Mouse (Mus musculus) kidney, embryonic 15.5 days (tissue): ENCODE data around the gene Igf2bp1. TPM values are rescaled to one million over a fixed set of nuclear protein-coding genes. Genes with fewer than 3 reads are reported as not detected.

Experiments
- ATAC-seq: fragments of 200-750 bp; cut with Nextera tagmentation; replicated peaks from 2 replicates; pipeline ENCODE4 v1.8.0; 2017; ENCODE audit warnings: moderate TSS enrichment; ENCODE audit not compliant: low FRiP score
- H3K27ac ChIP-seq: fragments of 300-500 bp; sonication (generic); 2 replicates; pipeline ENCODE4 v1.5.1; 2015; ENCODE audit warnings: mild to moderate bottlenecking, inconsistent platforms
- H3K27me3 ChIP-seq: fragments of 300-500 bp; sonication (generic); 2 replicates; pipeline ENCODE4 v1.6.1; 2015; ENCODE audit warnings: inconsistent platforms
- H3K36me3 ChIP-seq: fragments of 300-500 bp; sonication (generic); 2 replicates; pipeline ENCODE4 v1.6.1; 2015; ENCODE audit warnings: inconsistent platforms
- H3K4me1 ChIP-seq: fragments of 300-500 bp; sonication (generic); 2 replicates; pipeline ENCODE4 v1.6.1; 2015; ENCODE audit warnings: inconsistent platforms
- H3K4me2 ChIP-seq: fragments of 300-500 bp; sonication (generic); 2 replicates; pipeline ENCODE4 v1.6.1; 2015; ENCODE audit warnings: moderate library complexity, mild to moderate bottlenecking, inconsistent platforms
- H3K4me3 ChIP-seq: fragments of 300-500 bp; sonication (generic); replicated peaks from 2 replicates; pipeline ENCODE4 v1.5.1; 2015; ENCODE audit warnings: mild to moderate bottlenecking, inconsistent platforms
- H3K9ac ChIP-seq: fragments of 300-500 bp; sonication (generic); 2 replicates; pipeline ENCODE4 v1.6.1; 2015; ENCODE audit warnings: mild to moderate bottlenecking, inconsistent platforms
- H3K9me3 ChIP-seq: fragments of 300-500 bp; sonication (generic); replicated peaks from 2 replicates; pipeline ENCODE4 v1.6.1; 2016; ENCODE audit warnings: inconsistent platforms
- WGBS: fragments of 180-500 bp; shearing (Covaris S2); methylation state at CpG from one replicate; pipeline ENCODE4 v1.1.7; 2015; ENCODE audit warnings: mixed read lengths; 5-methylcytosine and 5-hydroxymethylcytosine counted together
- polyA plus RNA-seq: library from polyadenylated mRNA; unstranded; fragments of >200 nt; fragmentation: Nextera tagmentation; extraction: Ambion mirVana; gene quantifications from 2 replicates; pipeline ENCODE4 v1.2.1, GENCODE M21; 2015

Igf2bp1 gene
- polyA plus RNA-seq, 1 experiment from 2014 or later: 57.9 TPM

DNA sequence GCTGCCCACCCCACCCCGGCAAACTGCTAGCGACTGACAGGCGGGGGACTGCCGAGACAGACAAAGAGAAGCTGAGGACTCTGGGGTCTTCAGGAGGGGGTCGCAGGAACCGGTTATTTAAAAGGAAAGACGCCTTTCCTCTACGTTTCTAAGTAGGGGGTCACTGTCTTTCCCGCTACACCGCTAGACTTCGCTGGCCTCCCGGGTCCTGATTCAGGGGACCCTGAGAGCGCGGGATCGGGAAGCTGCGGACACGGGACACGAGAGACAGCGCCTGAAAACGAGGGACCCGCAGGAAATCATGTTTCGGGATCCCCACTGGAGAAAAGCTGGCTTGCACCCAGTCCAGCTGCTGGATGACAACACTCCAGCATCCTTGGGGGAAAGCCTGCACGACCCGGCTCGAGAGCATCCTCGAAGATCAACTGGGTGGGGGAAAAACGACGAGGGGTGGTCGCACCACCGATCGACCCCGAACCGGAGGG is 669 bp upstream of the Igf2bp1 start:
- H3K4me2 ChIP-seq: peak overlapping the region; percentile 99
- peaks cover 5% of the 10 kb centered on the region; the same call in 1 of the 2 replicates for H3K27me3 ChIP-seq
- peaks cover 36% of the 10 kb centered on the region for H3K4me1 ChIP-seq
- no peaks in the 10 kb centered on the region for H3K9me3 ChIP-seq
- no peak; the same call in 1 of the 2 replicates for ATAC-seq
- H3K4me3 ChIP-seq: peak overlapping the region; percentile 92
- peak overlapping the region; percentile 97 for H3K9ac ChIP-seq
- H3K27ac ChIP-seq: peak overlapping the region; percentile 96
- no peaks in the 10 kb centered on the region for H3K36me3 ChIP-seq
- under 1% methylated on average over 33 of the region's 33 CpGs for WGBS

DNA sequence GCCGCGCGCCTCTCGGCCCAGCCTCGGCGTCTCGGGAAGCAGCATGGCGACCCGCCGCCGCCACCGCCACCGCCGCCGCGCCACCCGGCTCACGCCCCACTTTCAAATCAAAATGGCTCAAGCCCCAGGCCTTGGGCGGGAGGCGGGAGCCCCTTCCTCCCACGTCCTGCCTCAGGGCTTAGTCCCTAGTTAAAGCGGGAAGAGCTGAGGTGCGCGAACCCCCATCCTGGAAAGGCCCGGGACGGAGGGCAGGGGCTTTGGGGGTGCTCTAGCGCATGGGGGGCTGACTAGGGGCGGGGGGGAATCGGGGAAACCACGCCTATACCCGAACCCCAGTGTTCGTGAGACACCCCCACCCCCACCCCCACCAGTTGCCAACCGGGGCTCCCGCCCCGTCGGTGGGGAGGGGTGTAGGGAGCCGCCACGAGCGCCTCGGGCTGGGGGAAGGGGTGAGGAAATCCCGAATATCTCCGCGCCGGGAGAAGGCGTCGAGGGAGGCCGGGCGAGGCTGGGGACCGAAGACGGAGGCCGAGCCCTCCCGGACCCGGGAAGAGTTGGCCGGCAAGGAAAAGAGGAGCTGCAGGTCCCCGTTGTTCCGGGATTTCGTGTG is 842 bp downstream of the Igf2bp1 start:
- Histone ChIP-seq H3K27ac (peak overlapping the region; percentile 96), H3K36me3 (0 out of 2 replicates have a peak, but pooled peaks cover 3% of the 10 kb centered on the region), H3K9ac (peak overlapping the region; percentile 97), H3K9me3 (no peaks in the 10 kb centered on the region), H3K4me2 (peak overlapping the region; percentile 99), H3K4me1 (peaks cover 49% of the 10 kb centered on the region), H3K4me3 (peak overlapping the region; percentile 92), H3K27me3 (no peaks in the 10 kb centered on the region)
- under 1% methylated on average over 57 of the region's 57 CpGs for WGBS
- ATAC-seq: peak; percentile 48; the same call in 1 of the 2 replicates

DNA sequence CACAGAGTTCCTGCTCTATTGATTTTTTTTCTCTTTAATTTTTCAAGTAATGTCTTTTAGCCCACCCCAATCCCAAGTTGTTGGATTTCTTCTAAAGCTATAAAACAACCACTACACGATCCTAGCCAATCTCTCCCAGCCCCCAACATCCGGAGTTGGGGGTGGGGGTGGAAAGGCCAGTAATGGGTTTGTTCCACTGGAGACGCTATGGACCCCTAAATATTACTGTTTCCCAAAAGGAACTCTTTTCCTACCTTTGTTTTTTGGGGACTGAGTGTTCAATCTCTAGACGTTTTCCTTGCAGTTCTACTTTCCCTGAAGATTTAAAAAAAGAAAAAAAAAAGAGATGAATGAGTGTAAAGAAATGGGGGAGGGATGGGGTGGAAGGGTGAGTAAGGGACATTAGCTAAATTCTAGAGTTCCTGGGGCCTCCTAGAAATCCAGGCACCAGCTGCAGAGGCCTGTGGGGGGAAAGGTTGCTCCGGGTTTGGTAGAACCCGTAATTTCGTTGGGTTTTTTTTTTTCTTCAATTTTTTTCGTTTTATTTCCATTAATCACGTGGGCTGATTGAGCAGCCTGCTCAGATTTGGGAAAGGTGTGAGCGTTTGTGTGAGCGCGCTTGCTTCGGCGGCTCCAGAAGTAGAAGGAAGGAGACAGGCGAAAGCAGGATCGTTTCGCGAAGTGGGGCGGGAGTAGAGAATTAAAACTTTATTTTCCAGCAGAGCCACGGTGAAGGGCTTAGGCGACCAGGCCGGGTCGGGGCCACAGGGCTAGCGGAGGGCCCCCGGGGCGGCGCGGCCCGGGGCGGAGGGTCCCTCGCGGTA is 1.6 kb downstream of the Igf2bp1 start:
- no peaks in the 10 kb centered on the region for H3K9me3 ChIP-seq
- peak overlapping the region; percentile 99 for H3K4me2 ChIP-seq
- peak overlapping the region; percentile 92 for H3K4me3 ChIP-seq
- 0 out of 2 replicates have a peak, but pooled peaks have one; percentile 22 for ATAC-seq
- H3K9ac ChIP-seq: peak overlapping the region; percentile 97
- no peaks in the 10 kb centered on the region for H3K27me3 ChIP-seq
- WGBS: 1% methylated on average over 32 of the region's 32 CpGs
- H3K27ac ChIP-seq: peak overlapping the region; percentile 96
- H3K36me3 ChIP-seq: peaks cover 9% of the 10 kb centered on the region; the same call in 1 of the 2 replicates
- peaks cover 54% of the 10 kb centered on the region for H3K4me1 ChIP-seq

DNA sequence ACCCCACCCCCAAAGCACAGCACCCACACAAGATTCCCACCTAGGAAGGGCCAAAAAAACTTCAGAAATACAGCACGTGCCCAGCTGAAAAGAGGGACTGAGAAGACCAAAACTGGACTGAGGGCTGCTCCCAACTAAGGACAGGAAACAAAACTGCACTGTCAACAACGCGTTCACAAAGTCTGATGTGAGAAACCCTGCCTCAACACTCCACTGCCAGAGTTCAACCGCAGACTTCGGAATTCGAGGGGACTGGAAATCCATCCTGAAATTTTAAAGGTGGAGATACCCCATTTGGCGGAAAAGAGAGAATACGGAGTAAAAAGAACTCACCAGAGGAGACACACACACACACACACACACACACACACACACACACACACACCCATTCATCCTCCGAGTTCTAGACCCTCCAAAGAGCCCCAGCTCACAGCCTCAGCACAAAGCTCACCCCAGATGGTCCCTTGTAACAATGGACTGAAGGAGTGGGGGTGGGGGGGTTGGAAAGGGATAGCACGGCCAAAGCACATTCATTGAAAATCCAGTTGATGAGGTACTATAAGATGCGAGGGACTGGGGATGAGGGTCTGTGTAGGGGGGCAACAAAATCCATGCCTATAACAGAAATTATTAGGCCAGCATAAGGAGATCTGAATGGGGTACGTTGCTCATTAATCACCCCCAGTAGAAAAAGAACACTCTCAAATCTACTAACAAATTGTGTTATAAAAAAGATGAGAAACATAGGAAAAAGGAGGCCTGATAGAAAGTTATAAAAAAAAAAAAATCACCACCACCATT is 2.4 kb downstream of the Igf2bp1 start:
- H3K36me3 ChIP-seq: peaks cover 14% of the 10 kb centered on the region; the same call in 1 of the 2 replicates
- no peaks in the 10 kb centered on the region for H3K9me3 ChIP-seq
- peak overlapping the region; percentile 92 for H3K4me3 ChIP-seq
- peak overlapping the region; percentile 96 for H3K27ac ChIP-seq
- 3% methylated on average over 12 of the region's 12 CpGs for WGBS
- peaks cover 59% of the 10 kb centered on the region for H3K4me1 ChIP-seq
- no peaks in the 10 kb centered on the region for H3K27me3 ChIP-seq
- peak overlapping the region; percentile 99 for H3K4me2 ChIP-seq
- peak overlapping the region; percentile 97 for H3K9ac ChIP-seq
- ATAC-seq: no peak

DNA sequence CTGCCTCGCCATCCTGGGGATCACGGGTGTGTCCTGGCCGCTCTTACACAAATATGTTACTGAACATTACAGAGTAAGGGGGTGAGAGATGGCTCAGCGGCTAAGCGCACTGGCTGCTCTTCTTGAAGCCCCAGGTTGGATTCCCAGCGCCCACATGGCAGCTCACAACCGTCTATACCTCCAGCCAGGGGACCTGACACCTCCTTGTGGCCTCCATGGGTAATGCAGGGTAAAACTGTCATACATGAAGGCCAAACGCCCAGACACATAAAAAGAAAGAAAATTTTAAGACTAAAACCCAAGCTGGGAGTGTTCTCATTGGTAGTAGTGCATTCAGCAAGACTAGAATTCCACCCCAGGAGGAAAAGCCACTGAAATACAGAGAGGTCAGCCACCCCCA is 11.6 kb downstream of the Igf2bp1 start:
- H3K4me1 ChIP-seq: peaks cover 67% of the 10 kb centered on the region
- no peaks in the 10 kb centered on the region for H3K9me3 ChIP-seq
- peaks cover 40% of the 10 kb centered on the region for H3K36me3 ChIP-seq
- 0 out of 2 replicates have a peak overlapping the region, but pooled peaks have one; percentile 8 for H3K9ac ChIP-seq
- ATAC-seq: no peak
- no peak overlapping the region for H3K4me2 ChIP-seq
- peak overlapping the region; percentile 97; the same call in 1 of the 2 replicates for H3K27ac ChIP-seq
- 96% methylated on average over 8 of the region's 8 CpGs for WGBS
- no peaks in the 10 kb centered on the region for H3K27me3 ChIP-seq
- no peak overlapping the region for H3K4me3 ChIP-seq

DNA sequence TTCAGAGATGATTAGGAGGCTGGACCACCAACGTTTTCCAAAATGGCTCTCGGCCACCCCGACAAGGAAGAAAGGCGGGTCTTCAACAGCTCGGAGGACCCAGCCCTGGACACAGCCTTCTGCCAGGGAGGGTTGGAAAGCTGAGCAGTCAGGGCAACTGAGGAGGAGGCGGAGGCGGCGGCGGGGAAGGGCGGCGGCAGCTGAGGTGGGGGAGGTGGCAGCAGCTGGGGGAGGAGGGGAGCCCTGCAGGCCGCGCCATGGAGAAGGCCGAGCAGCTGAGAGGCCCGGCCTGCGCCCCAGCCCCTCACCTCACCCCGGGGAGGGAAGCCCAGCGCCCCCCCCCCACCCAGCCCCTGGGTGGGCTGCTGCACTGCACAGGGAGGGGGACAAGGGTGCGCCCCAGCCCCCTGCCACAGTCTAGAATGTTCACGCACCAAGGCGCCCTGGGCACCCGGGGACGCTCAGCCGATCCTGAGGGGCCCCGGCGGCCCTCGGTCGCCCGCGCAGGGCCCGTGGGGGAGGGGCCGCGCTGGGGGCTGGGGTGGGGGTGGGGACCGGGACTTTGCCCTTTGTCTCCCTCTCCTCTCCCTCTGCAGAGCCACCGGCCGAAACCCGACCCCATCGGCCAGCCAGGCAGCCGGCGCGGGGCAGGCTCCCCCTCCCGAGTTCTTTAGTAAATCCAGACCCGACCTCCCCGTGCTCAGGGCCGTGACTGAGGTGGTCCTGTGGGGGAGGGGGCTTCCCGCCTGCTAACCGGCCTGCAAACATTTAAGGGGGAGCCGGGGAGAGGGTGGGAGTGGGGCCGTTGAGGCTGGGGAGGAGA is 14.6 kb downstream of the Igf2bp1 start:
- H3K9ac ChIP-seq: peak overlapping the region; percentile 53; the same call in 1 of the 2 replicates
- H3K4me3 ChIP-seq: peak overlapping the region; percentile 45
- 11% methylated on average over 34 of the region's 49 CpGs for WGBS
- H3K4me1 ChIP-seq: peaks cover 69% of the 10 kb centered on the region
- peak; percentile 91 for ATAC-seq
- H3K4me2 ChIP-seq: peak overlapping the region; percentile 73
- no peaks in the 10 kb centered on the region for H3K9me3 ChIP-seq
- peak overlapping the region; percentile 97 for H3K27ac ChIP-seq
- peaks cover 25% of the 10 kb centered on the region for H3K36me3 ChIP-seq
- H3K27me3 ChIP-seq: no peaks in the 10 kb centered on the region

DNA sequence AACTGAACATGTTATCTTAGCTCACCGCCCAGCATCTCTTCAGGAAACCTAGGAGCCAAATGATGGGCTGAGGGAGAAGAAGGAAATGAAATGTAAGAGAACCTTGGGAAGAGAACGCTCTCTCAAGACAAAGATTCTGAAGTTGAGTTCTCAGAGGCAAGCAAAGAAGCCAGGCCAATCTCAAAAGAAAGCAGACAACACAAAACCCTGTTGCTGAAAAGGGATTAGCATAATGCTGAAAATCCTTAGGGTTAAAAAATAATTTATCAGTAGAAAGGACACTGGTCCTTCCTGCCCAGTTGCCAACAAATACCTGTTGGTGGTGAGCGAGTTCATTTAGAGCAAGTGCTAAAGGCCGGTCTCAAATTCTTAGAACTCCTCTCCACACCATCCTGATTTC is 15.3 kb downstream of the Igf2bp1 start:
- Histone ChIP-seq H3K9me3 (no peaks in the 10 kb centered on the region), H3K4me2 (peak overlapping the region; percentile 73), H3K36me3 (peaks cover 19% of the 10 kb centered on the region), H3K9ac (peak overlapping the region; percentile 53; the same call in 1 of the 2 replicates), H3K27me3 (no peaks in the 10 kb centered on the region), H3K4me3 (peak overlapping the region; percentile 45), H3K27ac (peak overlapping the region; percentile 97), H3K4me1 (peaks cover 69% of the 10 kb centered on the region)
- WGBS: 36% methylated on average over 4 of the region's 4 CpGs
- no peak for ATAC-seq

DNA sequence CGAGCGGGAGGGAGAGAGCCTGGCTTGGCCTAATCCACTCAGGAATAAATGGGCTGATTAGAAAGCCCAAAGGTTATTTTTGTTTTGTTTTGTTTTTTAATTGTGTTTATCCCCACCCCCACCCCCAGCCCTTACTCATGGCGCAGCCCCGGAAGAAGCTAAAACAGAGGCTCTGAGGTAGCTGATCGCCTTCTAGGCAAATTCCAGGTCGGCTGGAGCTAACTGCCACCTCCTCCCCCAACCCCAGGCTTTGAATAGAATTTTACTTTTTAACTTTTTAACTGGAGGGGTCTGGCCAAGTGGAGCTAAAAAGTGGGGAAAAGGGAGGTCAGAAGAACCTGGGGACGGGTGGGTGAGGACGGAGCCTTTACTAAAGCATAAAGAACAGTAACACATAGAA is 15.9 kb downstream of the Igf2bp1 start:
- Histone ChIP-seq H3K9me3 (no peaks in the 10 kb centered on the region), H3K4me2 (peak overlapping the region; percentile 73), H3K4me3 (peak overlapping the region; percentile 9), H3K27me3 (no peaks in the 10 kb centered on the region), H3K4me1 (peaks cover 69% of the 10 kb centered on the region), H3K27ac (peak overlapping the region; percentile 97), H3K9ac (peak overlapping the region; percentile 53), H3K36me3 (peaks cover 14% of the 10 kb centered on the region)
- WGBS: 40% methylated on average over 8 of the region's 8 CpGs
- ATAC-seq: no peak

DNA sequence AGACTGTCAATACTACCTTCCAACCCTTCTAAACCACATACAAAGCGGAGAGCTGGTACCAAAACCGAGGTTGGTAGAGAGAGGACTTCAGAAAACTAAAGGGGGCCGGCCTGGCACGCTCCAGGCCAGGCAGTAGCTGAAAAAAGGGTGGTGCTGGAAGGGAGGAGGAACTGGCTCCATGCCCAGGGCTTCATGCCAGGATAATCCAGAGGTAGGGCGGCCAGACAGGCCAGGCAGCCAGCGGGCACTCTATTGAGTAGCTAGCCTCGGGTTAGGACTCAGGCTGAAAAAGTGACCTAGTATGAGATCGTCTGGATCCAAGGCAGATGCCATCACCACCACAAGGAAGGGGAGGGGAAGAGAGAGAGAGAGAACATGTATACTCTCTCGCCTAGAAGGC is 17.2 kb downstream of the Igf2bp1 start:
- Histone ChIP-seq H3K9me3 (no peaks in the 10 kb centered on the region), H3K27ac (peak overlapping the region; percentile 97), H3K4me1 (peaks cover 69% of the 10 kb centered on the region), H3K27me3 (no peaks in the 10 kb centered on the region), H3K9ac (0 out of 2 replicates have a peak overlapping the region, but pooled peaks have one; percentile 22), H3K36me3 (peaks cover 3% of the 10 kb centered on the region), H3K4me2 (peak overlapping the region; percentile 73; the same call in 1 of the 2 replicates), H3K4me3 (no peak overlapping the region)
- 46% methylated on average over 9 of the region's 9 CpGs for WGBS
- no peak for ATAC-seq

DNA sequence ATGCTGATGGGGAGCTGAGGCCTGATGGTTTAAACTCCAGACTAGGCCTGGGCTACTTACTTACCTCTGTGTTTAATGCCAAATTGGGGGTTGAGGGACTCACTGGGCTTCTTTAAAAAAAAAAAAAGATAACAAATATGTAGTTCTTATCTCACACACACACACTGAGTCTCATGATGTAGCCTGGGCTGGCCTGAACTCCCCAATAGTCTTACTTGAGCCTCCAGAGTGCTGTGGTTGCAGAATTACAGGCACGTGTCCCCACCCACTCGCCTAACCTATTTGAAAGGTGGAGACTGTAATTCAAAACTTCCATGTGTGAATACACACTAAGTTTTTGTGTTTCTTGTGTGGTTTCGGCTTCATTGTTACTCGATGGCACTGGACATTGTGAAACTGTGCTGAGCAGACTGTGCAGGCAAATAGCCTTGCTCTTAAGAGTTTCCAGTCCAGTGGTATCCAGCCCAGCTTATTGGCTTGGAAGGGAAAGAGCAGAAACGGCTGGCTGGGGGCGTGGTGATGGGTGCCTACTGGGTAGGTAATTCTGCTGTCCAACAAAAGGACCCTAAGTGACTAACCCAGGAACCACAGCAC is 17.8 kb downstream of the Igf2bp1 start:
- H3K9me3 ChIP-seq: no peaks in the 10 kb centered on the region
- H3K9ac ChIP-seq: no peak overlapping the region
- H3K4me2 ChIP-seq: 0 out of 2 replicates have a peak overlapping the region, but pooled peaks have one; percentile 73
- no peak overlapping the region for H3K4me3 ChIP-seq
- peak overlapping the region; percentile 97 for H3K27ac ChIP-seq
- peaks cover 3% of the 10 kb centered on the region for H3K36me3 ChIP-seq
- H3K27me3 ChIP-seq: no peaks in the 10 kb centered on the region
- WGBS: 64% methylated on average over 6 of the region's 6 CpGs
- ATAC-seq: no peak
- H3K4me1 ChIP-seq: peaks cover 69% of the 10 kb centered on the region
